Mouse (Mus musculus): ENCODE results near the gene Adgrd1.

DNA sequence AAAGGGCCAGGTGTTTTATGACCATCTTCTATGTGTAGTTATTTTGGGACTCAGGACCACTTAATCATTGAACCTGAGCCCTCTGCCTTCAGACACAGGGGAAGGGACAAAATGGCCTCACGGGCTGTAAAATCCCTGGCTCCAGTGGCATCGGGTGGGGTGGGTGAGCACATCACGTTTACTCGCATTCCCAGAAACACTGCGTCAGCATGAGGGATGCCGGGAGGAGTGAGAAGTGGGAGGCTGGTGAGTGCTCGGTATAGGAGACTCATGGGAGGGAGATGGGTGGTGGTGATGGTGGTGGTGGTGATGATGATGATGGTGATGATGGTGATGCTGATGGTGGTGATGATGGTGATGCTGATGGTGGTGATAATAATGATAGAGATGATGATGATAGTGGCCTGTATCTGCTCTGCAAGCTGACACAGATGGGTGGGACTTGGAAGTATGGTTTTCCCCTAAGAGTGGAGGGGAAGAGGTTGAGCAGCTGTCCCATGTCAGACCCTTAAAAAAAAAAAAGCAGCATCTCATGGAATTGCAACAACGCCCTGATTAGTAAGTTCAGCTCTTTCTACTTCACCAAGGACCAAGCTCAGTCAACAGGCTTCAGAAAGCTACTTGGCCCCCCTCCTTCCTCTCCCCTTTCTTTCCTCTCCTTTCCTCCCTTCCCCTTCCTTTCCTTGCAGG, 29.9 kb upstream of the Adgrd1 start:
- TF ChIP-seq CHD2 (IDR thresholded peaks at IDR 0.05; ENCODE audit: low read length) = no peak
- TF ChIP-seq TCF12 (IDR thresholded peaks at IDR 0.05; ENCODE audit: low read depth, low read length) = no peak
- no peak for TF ChIP-seq POLR2A (IDR thresholded peaks at IDR 0.05; ENCODE audit: low read depth, low read length)
- no peak for TF ChIP-seq CTCF (conservative IDR thresholded peaks at IDR 0.05 in 1 of 2, IDR thresholded peaks at IDR 0.05 in 1 of 2; ENCODE audit: low read depth in 2 of 2, low read length in 2 of 2)
- no peak for TF ChIP-seq BHLHE40 (IDR thresholded peaks at IDR 0.05; ENCODE audit: low read depth, low read length)
- TF ChIP-seq MEF2A (IDR thresholded peaks at IDR 0.05; ENCODE audit: borderline replicate concordance, low read depth, low read length) = no peak
- no peak for TF ChIP-seq EP300 (IDR thresholded peaks at IDR 0.05; ENCODE audit: low read length)
- no peak for TF ChIP-seq ZC3H11A (IDR thresholded peaks at IDR 0.05; ENCODE audit: low read depth, low read length)
- TF ChIP-seq POLR2AphosphoS2 (IDR thresholded peaks at IDR 0.05; ENCODE audit: low read depth, low read length) = no peak
